In genomic region chr17:65724254-65724653, GRCm38 (mm10) we compare ENCODE assay signal across 9 mouse cellular contexts. TPM values are rescaled to one million over a fixed set of nuclear protein-coding genes. Genes with fewer than 3 reads are reported as not detected.
DNase-seq lines count a peak whose midpoint lies in the region; ATAC-seq and TF ChIP-seq lines count a peak whose summit lies in the region.
"Had no signal": no experiment of that assay in that cellular context is flagged by ENCODE, and none has a peak within 500 bp of the region (broad histone marks: within the 10 kb centered on the region; RNA-seq: fewer than 3 reads in every experiment).

No protein-coding gene starts in this region.

- H3K4me1 ChIP-seq in E14TG2a.4 (replicated peaks; ENCODE audit: low read depth, low read length), result peaks cover 82% of the 10 kb centered on the region
- H3K4me1 ChIP-seq in intestine, postnatal 0 days (replicated peaks; ENCODE audit: control insufficient read depth, insufficient read depth, low read length), result 0 out of 2 replicates have a peak, but pooled peaks cover 6% of the 10 kb centered on the region

- H3K9me3 ChIP-seq in E14TG2a.4 (ENCODE audit: low read length), result no peaks in the 10 kb centered on the region
- H3K9me3 ChIP-seq in intestine, postnatal 0 days (ENCODE audit: control insufficient read depth), result no peaks in the 10 kb centered on the region
- H3K9me3 ChIP-seq: G1E had no signal

- H3K36me3 ChIP-seq in E14TG2a.4 (ENCODE audit: insufficient read depth, low read length), result peaks cover 6% of the 10 kb centered on the region; the same call in 1 of the 2 replicates
- H3K36me3 ChIP-seq in intestine, postnatal 0 days (ENCODE audit: control insufficient read depth, insufficient read depth), result no peaks in the 10 kb centered on the region
- H3K36me3 ChIP-seq: G1E had no signal

- TF ChIP-seq CTCF in E14TG2a.4 (conservative IDR thresholded peaks at IDR 0.05; ENCODE audit: low read length), result no peak
- no peak for TF ChIP-seq CTCF in intestine, postnatal 0 days (IDR thresholded peaks at IDR 0.05; ENCODE audit: low read depth)

- peak; percentile 34 for DNase-seq in gastrocnemius, postnatal 14 days
- no peak for DNase-seq in gastrocnemius, adult 18-20 months (ENCODE audit: low spot score)
- peak; percentile 72 to 84 for DNase-seq in lung, postnatal 4 days
- DNase-seq in thymus, postnatal 10 days (ENCODE audit: low spot score in 2 of 2), result peak; percentile 41 to 59
- DNase-seq in frontal cortex, postnatal 25 days (ENCODE audit: low spot score in 2 of 2), result no peak
- no peak for DNase-seq in yolk sac, embryonic 10.5 days (ENCODE audit: low spot score)

- WGBS in intestine, postnatal 0 days, result 53% methylated on average over 11 of the region's 11 CpGs

- peak overlapping the region; percentile 51 for H3K4me2 ChIP-seq in intestine, postnatal 0 days (replicated peaks; ENCODE audit: low read depth)

- peak overlapping the region; percentile 73 for H3K4me3 ChIP-seq in E14TG2a.4 (replicated peaks; ENCODE audit: low read length)
- H3K4me3 ChIP-seq in intestine, postnatal 0 days (ENCODE audit: low read depth, low read length), result no peak overlapping the region

- ATAC-seq in intestine, postnatal 0 days, result peak; percentile 93

- intact Hi-C loops in gastrocnemius, postnatal 14 days (cut with DNase I; ENCODE audit: low total_unique reads), result loop anchor here (5.0 kb wide), 1 partner anchor 43 kb away; no protein-coding TSS in a partner anchor

- no peaks in the 10 kb centered on the region for H3K27me3 ChIP-seq in E14TG2a.4 (ENCODE audit: insufficient read depth, low read length)
- H3K27me3 ChIP-seq in intestine, postnatal 0 days (replicated peaks; ENCODE audit: control insufficient read depth, insufficient read depth, low read length), result no peaks in the 10 kb centered on the region

- peak overlapping the region; percentile 74 for H3K27ac ChIP-seq in intestine, postnatal 0 days (ENCODE audit: low read depth, low read length)

- no peak overlapping the region for H3K9ac ChIP-seq in intestine, postnatal 0 days (ENCODE audit: low read depth, low read length)

RNA-seq across cellular contexts. Expression of gene Rab31, which starts 48.3 kb away (rescaled TPM):
- 10 to 100 TPM; 14.1 to 15.4 TPM for total RNA-seq in gastrocnemius, postnatal 14 days (2021)
- 1 to 10 TPM; 4.6 to 5.1 TPM for total RNA-seq in gastrocnemius, adult 18-20 months (2021)
- polyA plus RNA-seq in intestine, postnatal 0 days (2015; fragmentation: Nextera tagmentation; extraction: Ambion mirVana), result 28.0 and 30.5 TPM in 2 replicates

RNA-seq across cellular contexts. Expression of gene Ppp4r1, which starts 58.1 kb away (rescaled TPM):
- 10 to 100 TPM; 29.4 to 30.3 TPM for total RNA-seq in gastrocnemius, postnatal 14 days (2021)
- 10 to 100 TPM; 20.7 to 22.6 TPM for total RNA-seq in gastrocnemius, adult 18-20 months (2021)
- polyA plus RNA-seq in intestine, postnatal 0 days (2015; fragmentation: Nextera tagmentation; extraction: Ambion mirVana), result 28.7 and 30.0 TPM in 2 replicates

Comparison
In these comparisons a context has a peak if more than half of its experiments do, and no peak if none do; other contexts are left out.
1. DNase-seq: peak in gastrocnemius, postnatal 14 days (single experiment), lung, postnatal 4 days (2 of 2) and thymus, postnatal 10 days (2 of 2); none in gastrocnemius, adult 18-20 months (single experiment), frontal cortex, postnatal 25 days (0 of 2) and yolk sac, embryonic 10.5 days (single experiment).